Mouse (Mus musculus): ENCODE results near the gene Nuak1. TPM values are rescaled to one million over a fixed set of nuclear protein-coding genes. Genes with fewer than 3 reads are reported as not detected.

Gene Nuak1
- polyA plus RNA-seq, 1 experiment = not detected

DNA sequence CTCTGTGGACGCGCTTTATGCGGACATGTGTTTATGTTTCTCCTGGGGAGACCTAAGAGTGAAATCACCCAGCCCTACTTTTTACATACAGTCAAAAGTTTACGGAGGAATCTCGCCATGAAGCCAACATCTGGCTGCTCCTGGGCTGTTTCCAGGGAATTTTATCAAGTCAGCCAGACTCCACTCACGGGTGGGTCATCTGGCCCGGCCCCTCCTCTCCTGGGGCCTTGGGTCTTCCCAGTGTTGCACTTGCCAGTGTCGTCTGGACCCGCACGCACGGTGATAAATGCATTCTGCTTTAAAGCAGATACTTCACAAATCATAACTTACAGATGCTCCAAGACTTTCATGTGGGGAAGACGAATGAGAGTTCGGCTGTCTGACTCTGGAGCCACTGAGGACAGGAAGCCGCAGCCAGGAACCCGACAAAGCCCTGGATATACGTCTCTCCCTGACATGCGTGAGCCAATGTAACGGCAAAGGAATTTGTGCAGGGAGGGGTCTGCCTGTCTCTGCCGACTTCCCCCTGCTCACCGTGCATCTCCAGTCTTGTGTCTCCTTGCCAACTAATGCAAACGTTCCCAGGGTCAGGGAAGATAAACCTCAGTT lies 7.1 kb downstream of the Nuak1 start:
- no peak for TF ChIP-seq GATA1 (IDR thresholded peaks at IDR 0.05; ENCODE audit: low read length)

DNA sequence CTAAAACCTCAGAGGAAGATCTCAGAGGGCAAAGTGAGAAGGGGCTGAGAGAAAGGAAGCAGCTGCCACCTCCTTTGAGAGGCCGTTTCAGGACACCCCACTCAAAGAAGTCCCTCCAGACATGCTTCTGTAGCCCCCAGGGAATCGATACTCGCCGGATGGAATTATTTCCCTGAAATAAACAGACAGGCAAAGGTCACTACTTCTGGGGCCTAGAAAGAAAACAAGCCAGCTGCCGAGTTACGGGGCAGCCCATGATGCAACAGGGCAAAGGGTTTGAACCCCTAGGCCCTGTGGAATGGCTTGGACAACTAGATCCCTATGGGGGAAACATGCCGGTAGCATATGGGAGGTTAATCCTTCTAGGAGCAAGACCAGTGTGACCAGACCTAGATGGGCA lies 16.0 kb downstream of the Nuak1 start:
- no peak for TF ChIP-seq GATA1 (IDR thresholded peaks at IDR 0.05; ENCODE audit: low read length)

DNA sequence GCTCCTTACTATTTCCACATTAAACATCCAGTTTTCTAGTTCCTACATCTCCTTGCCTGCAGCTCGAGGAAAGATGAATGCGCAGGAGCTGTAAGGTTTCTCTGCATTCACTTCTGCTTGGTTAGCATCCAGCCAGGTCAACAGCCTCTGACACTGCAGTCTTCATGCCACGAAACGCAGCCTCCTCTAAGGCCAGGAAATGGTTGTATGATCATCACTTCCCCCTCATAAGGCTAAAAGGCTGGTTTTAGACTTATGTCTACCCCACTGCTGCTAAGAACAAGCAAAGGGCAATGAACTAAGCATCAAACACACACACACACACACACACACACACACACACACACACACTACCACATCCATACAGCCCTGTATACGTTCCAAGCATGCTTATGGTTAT lies 16.5 kb downstream of the Nuak1 start:
- TF ChIP-seq GATA1 (IDR thresholded peaks at IDR 0.05; ENCODE audit: low read length) = no peak

DNA sequence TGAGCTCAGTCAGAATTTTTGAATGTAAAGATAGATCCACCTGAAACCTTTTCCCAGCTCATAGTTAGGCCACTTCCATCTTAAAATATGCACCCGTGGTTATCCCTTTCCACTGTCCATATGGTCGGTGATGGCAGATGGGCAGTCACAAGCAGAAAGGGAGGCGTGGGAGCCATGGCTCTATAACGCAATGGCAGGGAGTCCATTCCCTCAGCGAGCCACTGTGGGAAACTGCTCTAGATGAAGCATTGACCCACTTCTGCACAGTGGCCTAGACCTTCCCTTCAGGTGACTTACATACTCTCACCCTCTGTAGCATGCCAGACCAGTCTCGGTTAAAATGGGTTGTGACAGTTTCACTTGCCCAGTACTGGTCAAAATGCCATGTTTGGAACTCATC lies 19.8 kb downstream of the Nuak1 start:
- TF ChIP-seq GATA1 (IDR thresholded peaks at IDR 0.05; ENCODE audit: low read length) = no peak

DNA sequence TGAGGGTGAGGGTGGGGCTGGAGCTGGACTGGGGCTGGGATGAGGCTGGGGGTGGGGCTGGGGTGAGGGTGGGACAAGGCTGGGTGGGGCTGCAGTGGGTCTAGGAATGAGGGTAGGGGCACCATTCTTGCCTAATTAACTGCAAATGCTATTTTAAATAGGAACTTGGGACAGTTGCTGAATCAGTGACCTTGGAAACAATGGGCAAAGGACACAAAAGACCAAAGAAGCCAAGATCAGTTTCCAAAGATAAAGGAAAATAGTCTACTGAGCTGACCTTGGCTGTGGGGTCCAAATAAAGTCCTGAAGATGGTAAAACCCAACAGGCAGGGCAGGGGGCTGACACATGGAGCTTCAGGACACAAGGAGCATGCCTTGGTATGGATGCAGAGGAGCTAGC lies 22.0 kb downstream of the Nuak1 start:
- TF ChIP-seq GATA1 (IDR thresholded peaks at IDR 0.05; ENCODE audit: low read length) = no peak

DNA sequence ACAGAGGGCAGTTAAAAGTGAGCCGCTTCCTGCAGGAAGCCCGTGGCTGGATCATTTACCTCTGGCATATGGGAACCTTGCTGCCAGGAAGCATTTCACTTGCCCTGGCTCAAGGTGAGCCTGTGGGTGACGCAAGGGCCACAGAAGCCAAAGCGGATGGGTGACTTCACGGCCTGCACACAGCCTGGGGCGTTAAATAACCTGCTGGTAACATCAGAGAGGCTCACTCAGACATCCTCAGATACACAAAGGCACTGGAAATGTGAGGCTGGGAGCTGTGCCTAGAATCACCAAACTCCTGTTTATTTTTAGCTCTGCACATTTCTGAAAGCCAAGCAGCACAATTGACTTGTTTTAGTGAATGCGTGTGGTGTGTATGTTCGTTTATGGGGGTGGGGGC lies 23.6 kb downstream of the Nuak1 start:
- TF ChIP-seq GATA1 (IDR thresholded peaks at IDR 0.05; ENCODE audit: low read length) = no peak

DNA sequence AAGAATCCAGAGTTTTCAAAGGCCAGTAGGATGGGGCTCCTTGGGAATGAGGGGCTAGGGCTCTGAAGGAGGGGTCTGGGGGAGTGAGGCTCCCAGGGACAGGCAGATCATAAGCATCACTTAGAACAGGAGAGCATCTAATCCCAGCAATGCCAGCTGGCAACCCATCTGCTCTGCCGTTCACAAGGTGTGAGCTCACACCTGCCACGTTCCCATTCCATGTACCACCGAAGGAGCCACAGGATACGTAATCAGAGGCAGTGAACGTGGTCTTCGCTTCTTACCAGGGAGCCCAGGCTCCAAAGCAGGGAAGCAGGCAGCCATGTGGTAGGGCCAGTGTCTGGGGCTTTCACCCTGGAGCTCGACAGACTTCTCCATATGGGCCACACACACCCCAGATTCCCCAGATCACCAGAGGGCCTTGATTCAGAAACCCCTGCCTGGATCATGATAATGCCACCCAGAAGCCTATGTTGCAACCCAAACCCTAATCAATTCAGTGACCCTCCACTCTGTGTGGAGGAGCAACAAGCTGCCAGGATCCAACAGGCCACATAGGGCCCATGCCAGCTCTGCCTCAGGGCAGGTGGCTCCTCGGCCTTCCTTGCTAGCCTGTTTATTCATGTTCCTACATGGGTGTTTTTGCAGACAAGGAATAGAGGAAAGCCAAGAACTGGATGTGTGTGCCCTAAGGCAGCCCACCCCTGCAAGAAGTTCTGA lies 25.3 kb downstream of the Nuak1 start:
- no peak for TF ChIP-seq GATA1 (IDR thresholded peaks at IDR 0.05; ENCODE audit: low read length)

DNA sequence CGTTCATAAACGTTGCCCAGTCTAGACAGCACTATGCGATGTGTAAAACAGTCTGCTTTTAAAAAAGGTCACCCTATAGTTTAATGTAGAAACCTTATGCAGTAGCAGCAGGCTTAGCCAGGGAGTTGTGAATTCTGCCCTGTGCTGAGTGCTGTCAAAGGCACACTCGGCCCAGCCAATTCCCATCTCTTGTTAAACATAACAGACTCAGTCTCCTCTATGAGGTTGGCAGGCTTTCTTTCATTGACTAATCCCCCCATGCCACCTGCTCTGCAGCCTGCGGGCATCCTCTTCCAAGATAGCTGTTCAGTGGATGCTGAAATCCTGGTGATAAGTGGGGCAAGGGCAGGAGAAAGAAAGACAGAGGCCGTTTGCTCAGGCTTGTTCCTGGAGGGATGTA lies 27.1 kb downstream of the Nuak1 start:
- no peak for TF ChIP-seq GATA1 (IDR thresholded peaks at IDR 0.05; ENCODE audit: low read length)

DNA sequence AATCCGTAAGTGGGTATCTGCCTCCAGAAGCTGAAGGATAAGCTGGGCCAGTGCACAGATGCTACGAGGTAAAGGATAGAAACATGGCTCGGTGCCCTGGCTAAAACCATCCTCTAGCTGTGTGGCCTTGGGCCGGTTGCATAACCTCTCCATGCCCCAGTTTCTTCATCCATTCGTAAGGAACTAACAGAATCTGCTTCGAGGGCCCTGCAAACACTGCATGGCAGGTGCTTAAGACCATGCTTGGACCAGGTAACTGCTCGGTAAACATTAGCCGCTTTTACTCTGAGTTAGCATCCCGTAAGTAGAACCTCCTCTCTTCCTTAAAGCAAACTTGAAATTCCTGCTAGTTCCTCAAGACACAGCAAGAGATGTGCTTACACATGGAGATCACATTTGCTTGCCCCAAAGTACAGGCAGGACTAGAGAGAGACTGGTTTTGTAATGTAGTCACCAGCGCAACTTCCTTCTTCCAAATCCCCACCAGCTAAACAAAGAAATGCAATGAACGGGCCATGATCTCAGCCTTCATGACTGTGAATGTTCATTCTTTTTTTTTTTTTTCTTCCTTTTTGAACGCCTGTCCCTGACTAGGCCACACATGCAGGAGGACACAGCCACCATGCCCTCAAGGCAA lies 28.0 kb downstream of the Nuak1 start:
- no peak for TF ChIP-seq GATA1 (IDR thresholded peaks at IDR 0.05; ENCODE audit: low read length)

DNA sequence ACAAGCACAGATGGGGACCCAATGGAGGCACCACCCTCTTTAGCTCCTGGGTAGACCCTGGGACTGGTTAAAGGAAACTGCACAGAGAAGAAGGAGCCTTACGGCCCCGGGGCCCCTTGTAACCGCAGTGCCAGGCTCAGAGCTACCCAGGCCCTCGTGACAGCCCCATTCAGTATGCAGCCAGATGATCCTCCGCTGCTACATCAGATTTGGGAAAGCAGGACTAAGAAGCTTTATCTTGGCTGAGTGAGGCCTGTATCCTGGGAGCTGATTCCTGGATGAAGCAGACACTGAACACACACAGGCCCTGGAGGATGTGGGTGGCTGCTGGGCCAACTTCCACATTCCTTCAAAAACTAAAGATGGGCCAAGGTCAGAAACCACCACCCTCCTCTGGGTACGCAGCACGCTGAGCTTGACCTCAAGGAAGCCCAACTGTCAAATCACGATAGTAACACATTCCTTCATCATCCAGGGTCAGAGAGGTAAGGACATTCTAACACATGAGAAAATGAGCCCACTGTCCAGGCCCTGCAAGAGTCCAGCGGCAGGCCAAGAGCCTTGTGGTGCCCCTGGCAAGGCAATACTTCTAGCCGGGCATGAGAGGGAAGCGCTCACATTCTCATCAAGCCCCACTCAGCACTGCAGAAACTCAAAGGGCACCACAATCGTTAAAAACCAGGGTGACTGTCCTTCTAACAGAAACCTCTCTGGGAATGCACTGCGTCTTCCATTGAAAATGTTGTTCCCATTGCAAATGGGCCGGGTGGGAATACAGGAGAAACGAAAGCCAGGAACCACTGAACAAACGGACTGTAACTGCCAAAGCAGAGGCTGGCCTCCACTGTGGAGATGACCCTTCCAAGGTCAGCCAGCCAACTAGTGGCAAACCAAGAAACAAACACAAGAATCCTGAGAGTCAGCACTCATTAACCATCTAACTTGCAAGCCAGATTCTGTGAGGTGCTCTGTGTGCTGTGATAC lies 29.0 kb downstream of the Nuak1 start:
- no peak for TF ChIP-seq GATA1 (IDR thresholded peaks at IDR 0.05; ENCODE audit: low read length)

DNA sequence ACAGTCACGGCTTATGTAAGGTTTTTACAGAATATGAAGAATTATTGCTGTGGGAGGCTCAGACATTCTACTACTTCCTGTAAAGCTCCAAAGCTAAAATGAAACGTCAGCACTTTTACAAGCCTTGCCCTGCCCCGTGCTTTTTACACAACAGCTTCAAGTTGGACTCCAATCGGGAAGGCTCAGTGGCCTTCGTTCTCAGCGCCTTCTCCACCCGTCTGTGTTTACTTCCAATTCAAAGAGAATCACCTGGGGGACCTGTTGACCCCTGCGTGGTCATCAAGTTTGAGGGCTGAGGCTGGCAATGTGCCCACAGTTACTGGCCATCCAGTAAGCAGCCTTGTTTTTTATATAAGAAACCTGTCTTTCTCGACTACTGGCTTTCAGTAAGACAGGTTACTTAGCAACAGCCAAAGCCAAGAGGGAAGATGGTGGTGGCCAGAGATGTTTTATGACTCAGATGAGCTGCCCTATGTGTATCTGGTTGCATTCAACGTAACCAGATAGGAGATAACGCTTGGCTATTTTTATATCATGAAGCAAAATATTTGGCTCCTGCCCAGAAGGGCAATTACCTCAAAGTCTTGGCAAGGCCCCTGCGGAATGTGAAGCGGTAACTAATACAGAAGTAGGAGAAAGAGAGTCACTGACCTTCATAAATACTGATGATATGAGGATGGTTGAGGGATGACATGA lies 31.3 kb downstream of the Nuak1 start:
- TF ChIP-seq GATA1 (IDR thresholded peaks at IDR 0.05; ENCODE audit: low read length) = no peak

DNA sequence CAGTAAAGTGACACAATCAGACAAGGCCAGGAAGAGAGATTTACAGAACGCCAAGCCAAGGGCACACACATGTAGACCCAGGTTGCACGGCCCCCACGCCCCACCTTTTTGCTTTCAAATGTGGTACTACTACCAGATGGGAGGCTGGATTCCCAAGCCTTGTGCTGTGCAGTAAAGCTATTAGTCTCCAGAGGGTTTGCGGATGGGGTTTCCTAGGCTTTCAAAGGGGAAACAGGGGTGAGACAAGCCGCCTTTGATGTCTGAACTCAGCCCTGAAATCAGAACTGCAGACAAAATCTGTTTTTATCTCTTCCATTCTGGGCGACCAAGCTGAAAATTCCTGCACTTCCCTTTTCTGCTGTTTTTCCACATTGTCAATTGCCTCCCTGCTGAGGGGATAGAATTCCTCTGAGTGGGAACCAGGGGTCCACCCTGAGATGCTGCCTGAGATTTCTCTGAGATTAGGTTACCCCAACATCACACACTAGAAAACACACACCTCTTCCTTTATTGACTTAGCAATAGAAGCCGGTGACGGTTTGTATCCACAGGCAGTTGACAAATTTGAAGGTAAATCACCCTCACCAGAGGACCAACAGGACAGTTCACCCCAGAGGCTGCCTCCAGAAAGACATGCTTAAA lies 35.1 kb downstream of the Nuak1 start:
- no peak for TF ChIP-seq GATA1 (IDR thresholded peaks at IDR 0.05; ENCODE audit: low read length)

DNA sequence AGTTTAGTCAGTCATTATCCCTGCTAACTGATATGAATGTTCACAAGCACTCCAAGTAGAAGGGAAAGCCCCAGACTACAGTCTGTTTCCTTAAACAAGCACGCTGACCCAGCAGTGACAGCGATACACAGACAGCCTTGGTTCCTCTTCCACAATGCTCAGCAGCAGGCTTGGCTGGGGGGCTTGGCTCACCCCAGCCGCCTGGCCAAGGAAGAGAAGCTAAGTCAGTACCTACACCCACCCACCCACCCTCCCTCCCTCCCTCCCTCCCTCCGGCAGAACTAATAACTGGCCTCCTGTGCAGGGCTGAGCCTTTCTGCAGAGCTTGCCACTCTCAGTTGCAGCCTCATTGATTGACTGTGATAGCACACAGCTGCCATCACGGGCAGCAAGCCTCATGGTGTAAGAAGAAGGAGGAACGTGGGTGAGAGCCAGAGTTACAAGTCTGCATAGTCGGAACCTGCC lies 38.5 kb downstream of the Nuak1 start:
- TF ChIP-seq GATA1 (IDR thresholded peaks at IDR 0.05; ENCODE audit: low read length) = no peak

DNA sequence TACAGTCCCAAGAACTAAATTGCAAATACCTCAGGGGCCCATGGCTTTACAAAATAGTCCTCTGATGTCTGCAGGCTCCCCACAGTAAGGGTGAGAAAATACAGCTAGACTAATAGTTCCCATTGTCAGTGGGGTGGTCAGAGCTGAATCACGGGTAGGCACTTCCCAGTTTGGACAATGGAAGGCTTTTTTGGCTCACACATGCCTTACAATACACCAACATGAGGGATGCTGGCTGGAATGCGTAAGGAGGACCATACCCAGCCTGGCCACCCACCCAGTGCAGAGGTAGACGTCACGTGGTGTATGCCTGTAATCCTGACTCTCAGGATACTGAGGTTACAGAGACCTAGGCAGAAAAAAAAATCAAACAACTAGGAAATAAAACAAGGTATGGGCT lies 39.2 kb downstream of the Nuak1 start:
- TF ChIP-seq GATA1 (IDR thresholded peaks at IDR 0.05; ENCODE audit: low read length) = no peak

Measured in G1E-ER4 (cell line).